Mouse (Mus musculus): ENCODE data around the gene Zfp39. TPM values are rescaled to one million over a fixed set of nuclear protein-coding genes. Genes with fewer than 3 reads are reported as not detected.

Zfp39 gene
- polyA plus RNA-seq, 1 experiment from 2014 or later = 6.2 TPM

- peaks cover 5% of the 10 kb centered on the region for H3K4me1 ChIP-seq (replicated peaks; ENCODE audit: control insufficient read depth, insufficient read depth, low read length)
- no peak for ATAC-seq (ENCODE audit: low read depth)
- H3K36me3 ChIP-seq (ENCODE audit: control insufficient read depth, insufficient read depth, low read length) = peaks cover 6% of the 10 kb centered on the region; the same call in 1 of the 2 replicates
- H3K4me2 ChIP-seq (ENCODE audit: low read depth, low read length) = no peak overlapping the region
- WGBS = 61% methylated on average over 2 of the region's 2 CpGs
- no peak overlapping the region for H3K27ac ChIP-seq (ENCODE audit: low read length)
- H3K27me3 ChIP-seq (ENCODE audit: control insufficient read depth, insufficient read depth, low read depth, low read length) = no peaks in the 10 kb centered on the region; the same call in 1 of the 2 replicates
- H3K9me3 ChIP-seq (ENCODE audit: control insufficient read depth, low read length) = no peaks in the 10 kb centered on the region
- no peak overlapping the region for H3K9ac ChIP-seq (ENCODE audit: low read length)
- H3K4me3 ChIP-seq (ENCODE audit: low read length) = no peak overlapping the region
These were observed 23.0 kb upstream of the Zfp39 start for GRCm38 (mm10) chr11:58927053-58927452.

DNA sequence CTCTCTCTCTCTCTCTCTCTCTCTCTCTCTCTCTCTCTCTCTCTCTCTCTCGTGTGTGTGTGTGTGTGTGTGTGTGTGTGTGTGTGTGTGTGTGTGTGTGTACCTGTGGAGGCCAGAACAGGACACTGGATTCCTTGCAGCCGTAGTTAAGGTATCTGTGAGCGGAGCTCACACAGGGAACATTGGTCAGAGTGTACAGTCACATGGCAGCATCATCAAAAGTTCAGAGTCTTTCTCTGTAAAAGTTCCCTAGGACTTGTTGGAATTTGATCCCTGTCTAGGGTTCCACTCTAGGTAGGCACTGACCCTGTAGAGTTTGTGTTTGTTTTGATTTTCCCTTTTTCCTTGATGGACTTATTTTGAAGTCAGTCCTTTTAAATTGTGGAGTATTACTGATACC lies 22.6 kb upstream of the Zfp39 start:
- WGBS = 61% methylated on average over 2 of the region's 3 CpGs
- Histone ChIP-seq H3K9me3 (ENCODE audit: control insufficient read depth, low read length) (no peaks in the 10 kb centered on the region), H3K4me3 (ENCODE audit: low read length) (no peak overlapping the region), H3K27ac (ENCODE audit: low read length) (no peak overlapping the region), H3K4me1 (replicated peaks; ENCODE audit: control insufficient read depth, insufficient read depth, low read length) (peaks cover 5% of the 10 kb centered on the region), H3K9ac (ENCODE audit: low read length) (no peak overlapping the region), H3K36me3 (ENCODE audit: control insufficient read depth, insufficient read depth, low read length) (peaks cover 2% of the 10 kb centered on the region; the same call in 1 of the 2 replicates), H3K4me2 (ENCODE audit: low read depth, low read length) (no peak overlapping the region), H3K27me3 (ENCODE audit: control insufficient read depth, insufficient read depth, low read depth, low read length) (no peaks in the 10 kb centered on the region; the same call in 1 of the 2 replicates)
- ATAC-seq (ENCODE audit: low read depth) = no peak

- Histone ChIP-seq H3K9ac (ENCODE audit: low read length) (no peak overlapping the region), H3K4me3 (ENCODE audit: low read length) (no peak overlapping the region), H3K36me3 (ENCODE audit: control insufficient read depth, insufficient read depth, low read length) (no peaks in the 10 kb centered on the region), H3K4me1 (replicated peaks; ENCODE audit: control insufficient read depth, insufficient read depth, low read length) (no peaks in the 10 kb centered on the region), H3K4me2 (ENCODE audit: low read depth, low read length) (no peak overlapping the region), H3K27me3 (ENCODE audit: control insufficient read depth, insufficient read depth, low read depth, low read length) (no peaks in the 10 kb centered on the region; the same call in 1 of the 2 replicates), H3K9me3 (ENCODE audit: control insufficient read depth, low read length) (no peaks in the 10 kb centered on the region), H3K27ac (ENCODE audit: low read length) (no peak overlapping the region)
- 72% methylated on average over 9 of the region's 9 CpGs for WGBS
- no peak for ATAC-seq (ENCODE audit: low read depth)
These were observed 18.4 kb upstream of the Zfp39 start for GRCm38 (mm10) chr11:58922420-58922819.

- WGBS = 57% methylated on average over 5 of the region's 5 CpGs
- no peak for ATAC-seq (ENCODE audit: low read depth)
These were observed 14.7 kb upstream of the Zfp39 start for GRCm38 (mm10) chr11:58918759-58919158.

GRCm38 (mm10) chr11:58917745-58918366 lies 13.8 kb upstream of the Zfp39 start, which contains the start of gene Btnl10:
Gene Btnl10 (plus strand): TSS chr11:58917908.
- H3K9ac ChIP-seq (ENCODE audit: low read length) = no peak within 1 kb of the TSS
- H3K4me2 ChIP-seq (ENCODE audit: low read depth, low read length) = no peak within 1 kb of the TSS
- 0 out of 2 replicates have a peak, but pooled peaks cover 3% of the 10 kb centered on the region for H3K4me1 ChIP-seq (replicated peaks; ENCODE audit: control insufficient read depth, insufficient read depth, low read length)
- H3K27ac ChIP-seq (ENCODE audit: low read length) = no peak within 1 kb of the TSS
- H3K27me3 ChIP-seq (ENCODE audit: control insufficient read depth, insufficient read depth, low read depth, low read length) = no peaks in the 10 kb centered on the region; the same call in 1 of the 2 replicates
- 77% methylated on average over 12 of the region's 12 CpGs for WGBS
- no peaks in the 10 kb centered on the region for H3K9me3 ChIP-seq (ENCODE audit: control insufficient read depth, low read length)
- no peak within 1 kb of the TSS for H3K4me3 ChIP-seq (ENCODE audit: low read length)
- no peaks in the 10 kb centered on the region for H3K36me3 ChIP-seq (ENCODE audit: control insufficient read depth, insufficient read depth, low read length)
- no peak for ATAC-seq (ENCODE audit: low read depth)

More at GRCm38 (mm10) chr11:58918759-58919158, 14.7 kb upstream of the Zfp39 start:
- Histone ChIP-seq H3K27ac (ENCODE audit: low read length) (no peak overlapping the region), H3K4me2 (ENCODE audit: low read depth, low read length) (no peak overlapping the region), H3K4me1 (replicated peaks; ENCODE audit: control insufficient read depth, insufficient read depth, low read length) (0 out of 2 replicates have a peak, but pooled peaks cover 3% of the 10 kb centered on the region), H3K9ac (ENCODE audit: low read length) (no peak overlapping the region), H3K36me3 (ENCODE audit: control insufficient read depth, insufficient read depth, low read length) (no peaks in the 10 kb centered on the region), H3K4me3 (ENCODE audit: low read length) (no peak overlapping the region), H3K9me3 (ENCODE audit: control insufficient read depth, low read length) (no peaks in the 10 kb centered on the region), H3K27me3 (ENCODE audit: control insufficient read depth, insufficient read depth, low read depth, low read length) (no peaks in the 10 kb centered on the region; the same call in 1 of the 2 replicates)

DNA sequence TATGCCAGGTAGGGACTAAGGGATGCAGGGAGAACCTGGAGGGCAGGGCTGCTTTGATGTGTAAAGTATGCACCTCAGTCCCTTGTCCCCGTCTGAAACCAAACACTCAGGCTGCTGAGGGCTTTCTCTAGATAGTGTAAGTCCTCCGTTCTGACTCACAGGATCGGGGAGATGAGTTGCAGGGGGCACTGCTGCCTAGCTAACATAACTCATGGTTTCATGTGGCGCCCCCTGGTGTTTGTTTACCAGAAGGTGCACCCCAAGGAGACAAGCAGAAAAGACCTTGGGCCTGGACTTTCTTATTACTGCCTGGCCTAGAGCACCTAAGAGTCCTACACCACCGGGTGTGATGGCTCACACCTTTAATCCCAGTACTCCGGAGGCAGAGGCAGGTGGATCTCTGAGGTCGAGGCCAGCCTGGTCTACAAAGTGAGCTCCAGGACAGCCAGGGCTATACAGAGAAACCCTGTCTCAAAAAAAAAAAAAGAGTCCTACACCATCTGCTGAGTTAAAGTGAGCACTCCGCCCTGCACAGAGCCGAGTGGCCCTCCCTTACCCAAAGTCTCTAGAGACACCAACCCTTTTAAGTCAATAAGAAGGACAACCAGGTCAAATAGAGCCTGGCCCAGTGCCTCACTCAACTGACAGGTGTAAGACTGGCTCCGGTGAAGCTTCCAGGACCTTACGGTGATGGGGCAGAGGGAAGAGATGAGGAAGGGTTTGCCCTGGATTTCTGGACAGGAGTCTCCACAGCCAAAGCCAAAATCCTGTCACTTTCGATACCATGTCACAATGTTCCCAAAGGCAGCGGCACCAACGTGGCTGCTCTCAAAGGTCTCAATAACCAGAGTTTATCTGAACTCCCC lies 13.1 kb upstream of the Zfp39 start:
- Histone ChIP-seq H3K4me2 (ENCODE audit: low read depth, low read length) (no peak overlapping the region), H3K9me3 (ENCODE audit: control insufficient read depth, low read length) (no peaks in the 10 kb centered on the region), H3K36me3 (ENCODE audit: control insufficient read depth, insufficient read depth, low read length) (no peaks in the 10 kb centered on the region), H3K9ac (ENCODE audit: low read length) (no peak overlapping the region), H3K4me3 (ENCODE audit: low read length) (no peak overlapping the region), H3K27ac (ENCODE audit: low read length) (no peak overlapping the region), H3K4me1 (replicated peaks; ENCODE audit: control insufficient read depth, insufficient read depth, low read length) (0 out of 2 replicates have a peak, but pooled peaks cover 3% of the 10 kb centered on the region), H3K27me3 (ENCODE audit: control insufficient read depth, insufficient read depth, low read depth, low read length) (no peaks in the 10 kb centered on the region; the same call in 1 of the 2 replicates)
- peak; percentile 29; the same call in 1 of the 2 replicates for ATAC-seq (ENCODE audit: low read depth)
- WGBS = 48% methylated on average over 14 of the region's 14 CpGs

GRCm38 (mm10) chr11:58914461-58915028 lies 10.5 kb upstream of the Zfp39 start:
- ATAC-seq (ENCODE audit: low read depth) = peak; percentile 48; the same call in 1 of the 2 replicates
- Histone ChIP-seq H3K9ac (ENCODE audit: low read length) (peak overlapping the region; percentile 66), H3K4me2 (ENCODE audit: low read depth, low read length) (peak overlapping the region; percentile 59), H3K27me3 (ENCODE audit: control insufficient read depth, insufficient read depth, low read depth, low read length) (no peaks in the 10 kb centered on the region; the same call in 1 of the 2 replicates), H3K9me3 (ENCODE audit: control insufficient read depth, low read length) (no peaks in the 10 kb centered on the region), H3K4me1 (replicated peaks; ENCODE audit: control insufficient read depth, insufficient read depth, low read length) (0 out of 2 replicates have a peak, but pooled peaks cover 3% of the 10 kb centered on the region), H3K27ac (ENCODE audit: low read length) (no peak overlapping the region), H3K4me3 (ENCODE audit: low read length) (peak overlapping the region; percentile 43), H3K36me3 (ENCODE audit: control insufficient read depth, insufficient read depth, low read length) (no peaks in the 10 kb centered on the region)
- 9% methylated on average over 17 of the region's 17 CpGs for WGBS

DNA sequence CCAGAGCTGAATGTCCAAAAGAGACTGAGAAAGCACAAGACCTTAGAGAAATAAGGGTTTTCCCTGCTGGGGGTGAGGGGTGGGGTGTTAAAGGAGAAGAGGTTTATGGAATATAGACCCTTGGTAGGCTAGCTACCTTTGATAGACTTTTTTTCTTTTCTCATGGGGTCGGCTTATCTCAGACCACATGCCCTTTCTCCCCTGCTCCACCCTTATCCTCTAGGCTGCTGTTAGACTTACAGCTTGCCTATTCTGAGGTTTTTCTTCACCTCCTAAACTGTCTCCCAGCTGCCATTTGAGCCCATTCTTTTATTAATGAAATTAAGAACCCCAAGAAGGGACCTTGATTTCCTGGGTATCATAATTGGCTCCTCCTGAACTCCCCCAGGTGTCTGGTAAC lies 9.8 kb upstream of the Zfp39 start:
- WGBS = 92% methylated on average over 1 of the region's 1 CpGs
- H3K27me3 ChIP-seq (ENCODE audit: control insufficient read depth, insufficient read depth, low read depth, low read length) = no peaks in the 10 kb centered on the region; the same call in 1 of the 2 replicates
- ATAC-seq (ENCODE audit: low read depth) = no peak
- no peaks in the 10 kb centered on the region for H3K9me3 ChIP-seq (ENCODE audit: control insufficient read depth, low read length)
- no peak overlapping the region for H3K4me2 ChIP-seq (ENCODE audit: low read depth, low read length)
- no peaks in the 10 kb centered on the region for H3K36me3 ChIP-seq (ENCODE audit: control insufficient read depth, insufficient read depth, low read length)
- H3K27ac ChIP-seq (ENCODE audit: low read length) = no peak overlapping the region
- 0 out of 2 replicates have a peak, but pooled peaks cover 3% of the 10 kb centered on the region for H3K4me1 ChIP-seq (replicated peaks; ENCODE audit: control insufficient read depth, insufficient read depth, low read length)
- H3K9ac ChIP-seq (ENCODE audit: low read length) = no peak overlapping the region
- H3K4me3 ChIP-seq (ENCODE audit: low read length) = no peak overlapping the region

Data from lung, embryonic 16.5 days (tissue).